Mouse (Mus musculus) natural killer cell, adult 2 months (primary cell): Measurements from ENCODE around the gene Ccs.

Experiments
- DNase-seq, 2 experiments: peaks; one replicate each; pipeline ENCODE4 v3.0.0; 2022; ENCODE audit warnings: low spot score in 2 of 2

Gene Ccs

GRCm38 (mm10) chr19:4836096-4836495 is 3.0 kb downstream of the Ccs start:
- DNase-seq, result no peak

- DNase-seq, result no peak
These were observed 5.2 kb downstream of the Ccs start for GRCm38 (mm10) chr19:4833977-4834376.

DNA sequence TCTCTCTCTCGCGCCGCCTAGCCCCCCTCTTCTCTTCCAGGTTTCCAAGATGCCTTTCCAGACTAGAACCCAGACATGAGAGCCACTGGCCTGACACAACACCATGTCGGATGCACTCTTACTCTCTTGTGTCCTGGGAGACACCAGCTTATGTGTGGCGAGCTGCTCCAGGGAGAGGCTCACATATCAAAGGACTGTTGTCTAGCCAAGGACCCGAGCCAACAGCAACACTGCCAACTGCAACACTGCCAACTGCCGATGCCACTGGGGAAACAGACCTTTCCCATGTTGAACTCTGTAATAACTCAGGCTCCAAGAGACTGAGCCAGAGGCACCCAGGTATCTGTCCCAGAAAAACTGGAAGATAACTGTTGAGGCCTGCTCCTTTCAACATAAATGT is 10.0 kb downstream of the Ccs start:
- DNase-seq, result no peak

DNA sequence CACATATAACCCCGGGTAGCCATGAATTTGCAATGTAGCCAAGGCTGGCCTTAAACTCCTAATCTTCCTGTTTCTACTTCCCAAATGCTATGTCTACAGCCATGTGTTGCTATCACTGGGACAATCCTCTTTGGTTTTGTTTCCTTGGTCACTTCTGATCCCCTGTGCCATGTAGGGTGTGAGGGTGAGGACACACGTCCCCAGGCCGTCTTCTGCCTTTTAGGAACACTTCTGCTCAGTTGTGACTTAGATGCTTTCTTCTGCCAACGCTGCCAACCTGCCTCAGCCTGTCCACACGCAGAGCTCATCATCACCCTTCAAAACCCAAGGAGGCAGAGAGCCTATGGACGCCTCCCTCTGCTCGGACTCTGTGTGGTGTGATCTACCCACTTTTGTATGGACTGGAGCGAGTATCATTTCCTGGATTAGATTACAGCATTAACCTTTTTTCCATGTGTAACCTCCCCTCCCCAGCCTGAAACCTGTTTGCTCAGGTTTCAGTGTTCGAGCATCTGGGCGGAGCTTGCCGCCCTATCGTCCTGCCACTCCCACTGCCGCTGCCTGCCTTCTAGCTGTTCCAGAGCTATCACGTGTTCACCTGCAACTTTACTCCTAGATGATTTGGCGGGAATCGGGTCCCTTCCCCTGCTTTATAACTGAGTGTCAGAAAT is 10.6 kb downstream of the Ccs start:
- DNase-seq, result no peak

DNA sequence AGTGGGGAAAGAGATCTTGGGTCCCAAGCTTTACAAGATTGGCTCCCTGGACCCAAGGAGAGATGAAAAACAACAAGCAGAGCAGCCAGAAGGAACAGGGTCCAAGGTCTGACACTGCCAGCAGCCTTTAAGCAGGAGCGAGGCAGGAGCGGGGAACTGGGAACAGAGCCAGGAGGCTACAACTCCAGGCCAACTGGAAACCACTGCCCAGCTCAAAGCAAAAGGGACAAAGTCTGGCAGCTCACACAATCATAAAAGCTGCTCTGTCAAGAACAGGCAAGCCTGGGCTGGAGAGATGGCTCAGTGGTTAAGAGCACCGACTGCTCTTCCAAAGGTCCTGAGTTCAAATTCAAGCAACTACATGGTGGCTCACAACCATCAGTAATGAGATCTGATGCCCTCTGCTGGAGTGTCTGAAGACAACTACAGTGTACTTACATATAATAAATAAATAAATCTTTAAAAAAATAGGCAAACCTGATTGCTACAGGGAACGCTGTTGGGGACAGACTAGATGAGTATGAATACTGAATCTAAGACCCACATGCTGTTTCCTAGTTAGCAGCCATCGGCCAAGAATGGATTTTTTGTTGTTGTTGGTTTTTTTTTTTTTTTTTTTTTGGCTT is 18.3 kb downstream of the Ccs start:
- no peak for DNase-seq

DNA sequence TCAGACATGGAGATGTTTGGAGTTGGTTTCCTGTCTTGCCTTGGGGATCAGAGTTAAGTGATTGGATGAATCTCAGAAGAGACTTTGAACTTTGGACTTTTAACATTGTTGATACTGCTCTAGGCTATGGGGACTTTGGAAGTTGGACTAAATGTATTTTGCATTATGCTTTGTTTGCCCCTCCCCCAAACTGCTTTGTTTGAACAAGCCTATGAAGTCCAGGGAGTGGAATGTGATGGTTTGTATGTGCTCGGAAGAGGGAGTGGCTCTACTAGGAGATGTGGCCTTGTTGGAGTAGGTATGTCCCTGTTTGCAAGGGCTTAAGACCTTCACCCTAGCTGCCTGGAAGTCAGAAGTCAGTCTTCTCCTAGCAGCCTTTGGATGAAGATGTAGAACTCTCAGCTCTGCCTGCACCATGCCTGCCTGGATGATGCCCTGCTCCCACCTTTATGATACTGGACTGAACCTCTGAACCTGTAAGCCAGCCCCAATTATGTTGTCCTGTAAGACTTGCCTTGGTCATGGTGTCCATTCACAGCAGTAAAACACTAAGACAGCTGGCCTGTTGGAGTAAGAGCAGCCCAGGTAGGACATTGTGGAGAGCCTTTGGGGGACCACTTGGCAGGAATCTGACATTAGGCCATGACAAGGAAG is 21.8 kb downstream of the Ccs start:
- DNase-seq, result no peak

DNA sequence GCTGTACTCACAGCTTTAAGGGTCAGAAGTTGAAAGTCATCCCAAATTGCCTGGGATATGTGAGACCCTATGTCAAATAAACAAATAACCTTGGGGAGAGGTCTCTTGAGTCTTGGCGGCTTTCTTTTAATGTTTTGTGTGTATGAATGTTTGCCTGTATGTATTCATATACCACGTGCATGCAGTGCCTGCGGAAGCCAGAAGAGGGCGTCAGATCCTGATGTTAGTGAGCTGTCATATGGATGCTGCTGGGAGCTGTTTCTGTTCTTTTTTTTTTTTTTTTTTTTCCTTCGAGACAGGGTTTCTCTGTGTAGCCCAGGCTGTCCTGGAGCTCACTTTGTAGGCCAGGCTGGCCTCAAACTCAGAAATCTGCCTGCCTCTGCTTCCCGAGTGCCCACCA is 26.1 kb downstream of the Ccs start:
- peak; percentile 21 to 43 for DNase-seq

DNA sequence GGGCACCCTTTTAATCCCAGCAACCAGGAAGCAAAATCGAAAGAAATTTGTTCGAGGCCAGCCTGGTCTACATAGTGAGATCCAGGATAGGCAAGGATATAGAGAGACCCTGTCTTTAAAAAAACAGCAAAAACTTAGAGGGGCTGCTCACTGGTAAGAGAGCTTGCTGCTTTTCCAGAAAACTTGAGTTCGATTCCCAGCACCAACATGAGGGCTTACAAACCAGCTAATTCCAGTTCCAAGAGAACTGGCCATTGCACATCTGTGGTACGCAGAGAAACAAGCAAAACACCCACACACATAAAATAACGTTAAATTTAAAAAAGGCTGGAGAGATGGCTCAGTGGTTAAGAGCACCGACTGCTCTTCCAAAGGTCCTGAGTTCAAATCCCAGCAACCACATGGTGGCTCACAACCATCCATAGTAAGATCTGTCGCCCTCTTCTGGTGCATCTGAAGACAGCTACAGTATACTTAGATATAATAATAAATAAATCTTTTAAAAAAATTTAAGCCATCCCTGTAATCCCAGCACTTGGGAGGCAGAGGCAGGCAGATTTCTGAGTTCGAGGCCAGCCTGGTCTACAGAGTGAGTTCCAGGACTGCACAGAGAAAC is 26.7 kb downstream of the Ccs start:
- peak; percentile 9 to 10 for DNase-seq

GRCm38 (mm10) chr19:4811909-4812242 is 27.3 kb downstream of the Ccs start:
- no peak for DNase-seq

GRCm38 (mm10) chr19:4811063-4811908 is 27.8 kb downstream of the Ccs start, which contains the start of the genes Gm21992 and Rbm14:
Gene Gm21992 (minus strand): TSS chr19:4811612.
Gene Rbm14 (minus strand): TSS chr19:4811634.
- peak; percentile 96 to 97 for DNase-seq

- DNase-seq, result no peak
These were observed 28.4 kb downstream of the Ccs start for GRCm38 (mm10) chr19:4810746-4811062.

DNA sequence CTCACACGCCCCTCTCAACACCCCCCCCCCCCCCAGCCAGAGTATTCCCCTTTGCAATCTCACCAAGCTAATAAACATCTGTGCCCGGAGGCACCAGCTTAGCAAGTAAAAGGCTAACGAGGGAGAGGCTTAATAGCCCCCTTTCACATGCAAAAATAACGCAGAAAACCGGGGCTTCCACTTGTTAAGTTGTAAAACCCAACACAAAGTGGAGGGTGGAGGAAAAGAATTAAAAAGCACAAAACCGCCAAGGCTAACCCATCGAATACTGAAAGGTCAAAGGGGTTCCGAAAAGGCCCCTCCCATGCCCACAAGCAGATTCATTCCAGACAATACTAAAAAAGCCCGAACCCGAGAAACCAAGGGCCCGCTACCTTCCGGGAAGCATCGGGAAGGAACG is 28.8 kb downstream of the Ccs start:
- DNase-seq, result no peak

GRCm38 (mm10) chr19:4803283-4803682 is 35.8 kb downstream of the Ccs start:
- no peak for DNase-seq

DNA sequence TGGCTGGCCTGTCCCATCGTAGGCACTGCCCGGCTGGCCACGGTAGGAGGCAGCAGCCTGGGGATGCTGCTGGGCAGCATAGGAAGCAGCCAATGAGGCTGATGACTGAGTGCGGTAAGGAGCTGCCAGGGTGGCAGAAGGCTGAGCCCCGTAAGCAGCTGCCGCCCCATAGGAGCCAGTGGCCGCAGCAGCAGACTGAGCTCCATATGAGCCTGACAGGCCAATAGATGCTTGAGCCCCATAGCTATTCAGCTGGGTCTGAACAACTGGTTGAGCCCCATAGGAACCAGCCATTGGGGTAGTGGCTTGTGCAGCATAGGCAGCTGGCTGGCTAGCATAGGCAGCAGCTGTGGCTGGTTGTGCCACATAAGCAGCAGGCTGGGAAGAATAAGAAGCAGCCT is 36.4 kb downstream of the Ccs start:
- no peak for DNase-seq

DNA sequence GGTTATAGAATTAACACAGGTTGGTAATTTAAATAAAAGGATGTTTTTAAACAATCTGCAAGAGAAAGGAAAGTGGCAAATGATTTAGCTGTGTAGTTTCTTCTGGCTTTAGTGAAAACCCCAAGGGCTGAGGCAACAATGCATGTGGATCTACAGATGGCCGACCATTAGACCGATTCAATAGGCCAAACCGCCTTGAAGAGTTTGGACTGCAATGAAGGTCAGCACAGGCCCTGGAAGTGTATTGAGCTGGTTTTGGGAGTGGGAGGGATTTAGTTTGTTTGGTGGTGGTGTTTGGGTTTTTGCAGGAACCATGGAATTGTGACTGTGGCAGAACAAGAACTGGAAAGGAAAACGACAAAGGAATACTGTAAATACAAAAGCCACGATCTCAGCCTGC is 40.0 kb downstream of the Ccs start:
- no peak for DNase-seq

- DNase-seq, result no peak
These were observed 41.3 kb downstream of the Ccs start for GRCm38 (mm10) chr19:4797846-4798245.

DNA sequence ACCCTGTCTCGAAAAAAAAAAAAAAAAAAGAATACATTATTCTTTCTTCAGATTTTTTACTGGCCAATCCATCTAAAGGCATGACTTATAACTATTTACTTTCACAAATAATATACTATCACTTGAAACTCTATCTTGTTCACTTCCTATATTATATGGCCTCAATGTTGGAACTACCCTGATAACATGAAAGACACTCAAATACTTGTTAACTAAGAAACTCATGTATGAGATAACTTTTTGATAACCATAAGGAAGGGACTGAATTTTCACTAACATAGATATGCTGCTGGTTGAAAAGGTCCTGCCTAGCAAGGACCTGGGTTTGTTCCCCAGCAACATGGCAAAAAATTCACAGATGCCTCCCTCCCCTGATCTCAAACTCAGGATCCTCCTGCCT is 43.2 kb downstream of the Ccs start:
- no peak for DNase-seq

DNA sequence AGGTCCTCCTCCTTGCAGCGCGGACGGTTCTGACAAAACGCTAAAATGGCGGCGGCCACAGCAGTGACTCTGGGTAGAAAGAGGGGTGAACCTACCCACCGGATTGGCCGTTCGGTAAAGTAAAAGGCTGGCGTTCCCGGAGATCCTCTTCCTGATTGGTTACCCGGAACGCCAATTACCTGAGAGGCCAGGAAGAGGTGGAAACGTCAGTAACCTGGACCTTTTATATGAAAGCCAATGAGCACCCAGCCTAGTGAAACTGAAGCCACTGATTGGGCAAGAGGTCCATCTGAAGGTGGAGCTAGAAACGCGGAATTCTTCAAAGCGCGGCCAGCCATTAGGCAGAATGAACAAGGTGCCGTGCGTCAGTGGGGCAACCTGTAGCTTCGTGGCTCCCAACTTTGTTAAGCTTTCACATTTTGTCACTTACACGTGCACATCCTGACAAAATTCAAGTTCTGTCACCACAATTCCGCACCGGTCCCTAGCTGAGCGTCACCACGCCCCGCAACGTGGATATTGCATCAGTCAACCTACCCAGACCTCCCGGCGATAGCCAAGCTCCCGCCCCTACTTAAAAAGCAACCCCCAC is 45.2 kb downstream of the Ccs start, which contains the start of gene Rbm4:
TSS of gene Rbm4 (minus strand) at position 71 of the 592 bp plus-strand sequence.
- DNase-seq, result peak; percentile 97

- no peak for DNase-seq
These were observed 45.8 kb downstream of the Ccs start for GRCm38 (mm10) chr19:4793281-4793830.

- DNase-seq, result no peak
These were observed 52.8 kb downstream of the Ccs start for GRCm38 (mm10) chr19:4786313-4786712.

- DNase-seq, result no peak
These were observed 53.9 kb downstream of the Ccs start for GRCm38 (mm10) chr19:4785206-4785605.
